Mouse (Mus musculus): ENCODE data around the gene Mettl22.

DNA sequence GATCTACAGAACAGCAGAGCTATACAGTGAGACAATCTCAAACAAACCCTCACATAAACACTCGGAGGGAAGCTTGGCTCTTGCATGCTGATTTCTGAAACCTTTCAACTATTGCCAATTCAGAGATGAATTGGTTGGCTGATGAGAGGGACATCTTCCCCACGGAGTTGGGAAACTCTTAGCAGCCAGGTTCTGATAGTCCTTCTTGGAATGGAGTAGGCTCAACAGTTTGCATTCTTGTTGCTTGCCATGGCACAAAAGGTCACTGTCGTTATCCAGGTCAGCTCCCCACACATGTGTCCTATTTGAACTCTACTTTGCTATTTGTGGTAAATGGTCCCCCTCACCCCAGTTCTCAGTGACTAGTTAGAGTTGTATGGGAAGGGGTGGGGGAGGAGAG lies 54.7 kb downstream of the Mettl22 start:
- TF ChIP-seq CTCF (IDR thresholded peaks at IDR 0.05; ENCODE audit: insufficient read depth, low read length) (no peak), POLR2A (IDR thresholded peaks at IDR 0.05; ENCODE audit: borderline replicate concordance, extremely low read depth, low read depth, low read length) (no peak)

Measured in lung, adult 2 months (tissue).